Mouse (Mus musculus) G1E (cell line): ENCODE results near the gene Pmf1.

Experiments used
- CTCF ChIP-seq: IDR thresholded peaks from 2 replicates; pipeline ENCODE4 v1.5.1; 2012; ENCODE audit warnings: low read depth, low read length, inconsistent platforms, mixed read lengths
- GATA1 ChIP-seq: IDR thresholded peaks from 2 replicates; pipeline ENCODE4 v1.6.1; 2012; ENCODE audit warnings: borderline replicate concordance, low read length, inconsistent platforms, mixed read lengths
- GATA2 ChIP-seq: IDR thresholded peaks from 2 replicates; pipeline ENCODE4 v1.6.1; 2012; ENCODE audit warnings: low read depth, low read length, inconsistent platforms, borderline replicate concordance
- POLR2AphosphoS5 ChIP-seq: IDR thresholded peaks from 2 replicates; pipeline ENCODE4 v1.6.1; 2012; ENCODE audit warnings: low read depth, low read length, inconsistent platforms; ENCODE audit not compliant: insufficient replicate concordance
- TAL1 ChIP-seq: conservative IDR thresholded peaks from 2 replicates; pipeline ENCODE4 v1.6.1; 2012; ENCODE audit warnings: low read depth, low read length, inconsistent platforms, mixed read lengths

GRCm38 (mm10) chr3:88456313-88456712, 46.2 kb upstream of the Pmf1 start:
- TF ChIP-seq CTCF (no peak), TAL1 (no peak), GATA1 (no peak), POLR2AphosphoS5 (no peak), GATA2 (no peak)
